8 mouse cellular contexts compared by ENCODE assay signal in genomic region chr19:42794914-42795613, GRCm38 (mm10). TPM values are rescaled to one million over a fixed set of nuclear protein-coding genes. Genes with fewer than 3 reads are reported as not detected.
DNase-seq lines count a peak whose midpoint lies in the region; ATAC-seq and TF ChIP-seq lines count a peak whose summit lies in the region.

No protein-coding gene starts in this region.

- peak overlapping the region; percentile 55 for H3K9ac ChIP-seq in forebrain, embryonic 11.5 days (ENCODE audit: low read length)
- H3K9ac ChIP-seq in heart, embryonic 16.5 days (ENCODE audit: low read length), result peak overlapping the region; percentile 72
- no peak overlapping the region for H3K9ac ChIP-seq in liver, embryonic 14.5 days (replicated peaks)
- peak overlapping the region; percentile 55 for H3K9ac ChIP-seq in neural tube, embryonic 11.5 days (ENCODE audit: low read length)
- peak overlapping the region; percentile 66 for H3K9ac ChIP-seq in stomach, embryonic 16.5 days (ENCODE audit: low read length)

- no peaks in the 10 kb centered on the region for H3K36me3 ChIP-seq in E14TG2a.4 (ENCODE audit: insufficient read depth, low read length)
- H3K36me3 ChIP-seq in forebrain, embryonic 11.5 days (ENCODE audit: control insufficient read depth, insufficient read depth, low read length), result no peaks in the 10 kb centered on the region
- H3K36me3 ChIP-seq in heart, embryonic 16.5 days (ENCODE audit: control insufficient read depth, insufficient read depth), result no peaks in the 10 kb centered on the region
- no peaks in the 10 kb centered on the region for H3K36me3 ChIP-seq in liver, embryonic 14.5 days (replicated peaks; ENCODE audit: control insufficient read depth, insufficient read depth, low read depth)
- no peaks in the 10 kb centered on the region for H3K36me3 ChIP-seq in neural tube, embryonic 11.5 days (ENCODE audit: control insufficient read depth, insufficient read depth, low read length)
- no peaks in the 10 kb centered on the region for H3K36me3 ChIP-seq in stomach, embryonic 16.5 days (ENCODE audit: control insufficient read depth, insufficient read depth, low read length)

- H3K9me3 ChIP-seq in E14TG2a.4 (ENCODE audit: low read length), result no peaks in the 10 kb centered on the region
- H3K9me3 ChIP-seq in forebrain, embryonic 11.5 days (ENCODE audit: control insufficient read depth, low read length), result no peaks in the 10 kb centered on the region
- H3K9me3 ChIP-seq in heart, embryonic 16.5 days (replicated peaks; ENCODE audit: control insufficient read depth, low read length), result no peaks in the 10 kb centered on the region
- no peaks in the 10 kb centered on the region for H3K9me3 ChIP-seq in liver, embryonic 14.5 days (ENCODE audit: control insufficient read depth, low read length)
- no peaks in the 10 kb centered on the region for H3K9me3 ChIP-seq in neural tube, embryonic 11.5 days (ENCODE audit: control insufficient read depth, low read length)
- no peaks in the 10 kb centered on the region for H3K9me3 ChIP-seq in stomach, embryonic 16.5 days (replicated peaks; ENCODE audit: control insufficient read depth, low read length)

- WGBS in forebrain, embryonic 11.5 days, result 2% methylated on average over 31 of the region's 31 CpGs
- 1% methylated on average over 31 of the region's 31 CpGs for WGBS in heart, embryonic 16.5 days
- WGBS in liver, embryonic 14.5 days (ENCODE audit: insufficient replicate concordance), result 2% methylated on average over 27 of the region's 31 CpGs
- 2% methylated on average over 31 of the region's 31 CpGs for WGBS in neural tube, embryonic 11.5 days
- 3% methylated on average over 31 of the region's 31 CpGs for WGBS in stomach, embryonic 16.5 days

- H3K27ac ChIP-seq in forebrain, embryonic 11.5 days (ENCODE audit: low read depth, low read length), result no peak overlapping the region
- H3K27ac ChIP-seq in heart, embryonic 16.5 days (ENCODE audit: low read length), result no peak overlapping the region
- no peak overlapping the region for H3K27ac ChIP-seq in liver, embryonic 14.5 days
- H3K27ac ChIP-seq in neural tube, embryonic 11.5 days (ENCODE audit: low read depth, low read length), result no peak overlapping the region
- H3K27ac ChIP-seq in stomach, embryonic 16.5 days (ENCODE audit: low read length), result no peak overlapping the region

- TF ChIP-seq CTCF in E14TG2a.4 (conservative IDR thresholded peaks at IDR 0.05; ENCODE audit: low read length), result peak; percentile 71
- TF ChIP-seq CTCF in liver, embryonic 14.5 days (IDR thresholded peaks at IDR 0.05; ENCODE audit: low read depth), result peak; percentile 86

- ATAC-seq in forebrain, embryonic 11.5 days (replicated peaks; ENCODE audit: low FRiP score), result peak; percentile 89
- peak; percentile 85 for ATAC-seq in heart, embryonic 16.5 days (replicated peaks; ENCODE audit: extremely low read depth, insufficient read depth, low FRiP score)
- ATAC-seq in liver, embryonic 14.5 days (ENCODE audit: insufficient read depth), result peak; percentile 26; the same call in 1 of the 2 replicates
- peak; percentile 80 for ATAC-seq in neural tube, embryonic 11.5 days (ENCODE audit: insufficient read depth, low FRiP score, low TSS enrichment)
- ATAC-seq in stomach, embryonic 16.5 days (ENCODE audit: insufficient read depth, low FRiP score), result peak; percentile 86

- peaks cover 36% of the 10 kb centered on the region for H3K27me3 ChIP-seq in E14TG2a.4 (ENCODE audit: insufficient read depth, low read length)
- H3K27me3 ChIP-seq in forebrain, embryonic 11.5 days (ENCODE audit: control insufficient read depth, insufficient read depth, low read length), result no peaks in the 10 kb centered on the region
- H3K27me3 ChIP-seq in heart, embryonic 16.5 days (ENCODE audit: control insufficient read depth, insufficient read depth, low read length), result peaks cover 11% of the 10 kb centered on the region
- H3K27me3 ChIP-seq in liver, embryonic 14.5 days (ENCODE audit: control insufficient read depth, insufficient read depth, low read length), result peaks cover 10% of the 10 kb centered on the region
- 0 out of 2 replicates have a peak, but pooled peaks cover 4% of the 10 kb centered on the region for H3K27me3 ChIP-seq in neural tube, embryonic 11.5 days (ENCODE audit: control insufficient read depth, insufficient read depth, low read length)
- H3K27me3 ChIP-seq in stomach, embryonic 16.5 days (ENCODE audit: control insufficient read depth, insufficient read depth, low read length), result no peaks in the 10 kb centered on the region

- DNase-seq in c-Kit-positive CD71-positive TER-119-negative erythroid progenitor cells, embryonic 14.5 days (ENCODE audit: low read depth), result peak; percentile 74
- DNase-seq in forebrain, embryonic 11.5 days (ENCODE audit: low spot score), result peak; percentile 94
- DNase-seq in kidney, postnatal 36 days, result peak; percentile 75 to 93
- peak; percentile 52 to 59 (median 57) for DNase-seq in liver, embryonic 14.5 days (ENCODE audit: low read depth in 3 of 3, low spot score in 3 of 3)
- DNase-seq in neural tube, embryonic 11.5 days (ENCODE audit: low spot score), result peak; percentile 93

- H3K4me1 ChIP-seq in E14TG2a.4 (replicated peaks; ENCODE audit: low read depth, low read length), result peaks cover 7% of the 10 kb centered on the region
- H3K4me1 ChIP-seq in forebrain, embryonic 11.5 days (replicated peaks; ENCODE audit: control insufficient read depth, insufficient read depth, low read length), result 0 out of 2 replicates have a peak, but pooled peaks cover 2% of the 10 kb centered on the region
- peaks cover 7% of the 10 kb centered on the region; the same call in 1 of the 2 replicates for H3K4me1 ChIP-seq in heart, embryonic 16.5 days (ENCODE audit: control insufficient read depth, insufficient read depth, low read length)
- H3K4me1 ChIP-seq in liver, embryonic 14.5 days (replicated peaks; ENCODE audit: control insufficient read depth in 2 of 2, insufficient read depth in 2 of 2, low read length in 1 of 2), result no peaks in the 10 kb centered on the region
- peaks cover 4% of the 10 kb centered on the region; the same call in 1 of the 2 replicates for H3K4me1 ChIP-seq in neural tube, embryonic 11.5 days (ENCODE audit: control insufficient read depth, insufficient read depth, low read length)
- H3K4me1 ChIP-seq in stomach, embryonic 16.5 days (ENCODE audit: control insufficient read depth, insufficient read depth, low read length), result 0 out of 2 replicates have a peak, but pooled peaks cover 2% of the 10 kb centered on the region

- H3K4me3 ChIP-seq in E14TG2a.4 (replicated peaks; ENCODE audit: low read length), result peak overlapping the region; percentile 75
- peak overlapping the region; percentile 36 for H3K4me3 ChIP-seq in forebrain, embryonic 11.5 days (ENCODE audit: low read depth, low read length)
- peak overlapping the region; percentile 57 for H3K4me3 ChIP-seq in heart, embryonic 16.5 days (ENCODE audit: low read length)
- H3K4me3 ChIP-seq in liver, embryonic 14.5 days (ENCODE audit: insufficient read depth in 1 of 2, low read depth in 2 of 2, low read length in 2 of 2), result peak overlapping the region in 1 of 2 experiments; percentile 15; a peak in 2 of 4 replicates
- peak overlapping the region; percentile 42 for H3K4me3 ChIP-seq in neural tube, embryonic 11.5 days (ENCODE audit: low read depth, low read length)
- peak overlapping the region; percentile 42 for H3K4me3 ChIP-seq in stomach, embryonic 16.5 days (replicated peaks; ENCODE audit: low read length)

- TF ChIP-seq EP300 in liver, embryonic 14.5 days (IDR thresholded peaks at IDR 0.05; ENCODE audit: low read depth), result no peak

- H3K4me2 ChIP-seq in forebrain, embryonic 11.5 days (ENCODE audit: low read depth, low read length, severe bottlenecking), result peak overlapping the region; percentile 95
- H3K4me2 ChIP-seq in heart, embryonic 16.5 days (ENCODE audit: low read depth, low read length), result peak overlapping the region; percentile 98
- H3K4me2 ChIP-seq in liver, embryonic 14.5 days (ENCODE audit: low read depth), result peak overlapping the region; percentile 36
- peak overlapping the region; percentile 91 for H3K4me2 ChIP-seq in neural tube, embryonic 11.5 days (ENCODE audit: low read depth)
- H3K4me2 ChIP-seq in stomach, embryonic 16.5 days (ENCODE audit: low read depth, low read length), result peak overlapping the region; percentile 75

RNA-seq across cellular contexts. Expression of gene Hps1, which starts 15.3 kb away (rescaled TPM):
- polyA plus RNA-seq in forebrain, embryonic 11.5 days (2014; fragmentation: Nextera tagmentation; extraction: Ambion mirVana), result 17.2 TPM in 2 replicates
- 6.7 and 6.8 TPM in 2 replicates for polyA plus RNA-seq in heart, embryonic 16.5 days (2015; fragmentation: Nextera tagmentation; extraction: Ambion mirVana)
- polyA plus RNA-seq in liver, embryonic 14.5 days (2012; rRNA removed), result 6.1 and 6.2 TPM in 2 replicates
- polyA plus RNA-seq in liver, embryonic 14.5 days (2014; fragmentation: Nextera tagmentation; extraction: Ambion mirVana), result 4.6 and 5.1 TPM in 2 replicates
- polyA plus RNA-seq in neural tube, embryonic 11.5 days (2014; fragmentation: Nextera tagmentation; extraction: Ambion mirVana), result 11.7 and 14.2 TPM in 2 replicates
- 14.4 and 15.6 TPM in 2 replicates for polyA plus RNA-seq in stomach, embryonic 16.5 days (2015; fragmentation: Nextera tagmentation; extraction: Ambion mirVana)

RNA-seq across cellular contexts. Expression of gene Pyroxd2, which starts 42.5 kb away (rescaled TPM):
- 0.52 and 0.53 TPM in 2 replicates for polyA plus RNA-seq in forebrain, embryonic 11.5 days (2014; fragmentation: Nextera tagmentation; extraction: Ambion mirVana)
- 5.5 TPM in 2 replicates for polyA plus RNA-seq in heart, embryonic 16.5 days (2015; fragmentation: Nextera tagmentation; extraction: Ambion mirVana)
- polyA plus RNA-seq in liver, embryonic 14.5 days (2012; rRNA removed), result 2.8 and 3.2 TPM in 2 replicates
- polyA plus RNA-seq in liver, embryonic 14.5 days (2014; fragmentation: Nextera tagmentation; extraction: Ambion mirVana), result 1.4 and 2.0 TPM in 2 replicates
- polyA plus RNA-seq in neural tube, embryonic 11.5 days (2014; fragmentation: Nextera tagmentation; extraction: Ambion mirVana), result 0.95 and 1.1 TPM in 2 replicates
- polyA plus RNA-seq in stomach, embryonic 16.5 days (2015; fragmentation: Nextera tagmentation; extraction: Ambion mirVana), result 5.1 and 5.4 TPM in 2 replicates

Comparison
In these comparisons a context has a peak if more than half of its experiments do, and no peak if none do; other contexts are left out.
1. ATAC-seq: peak in every context shown above with its lines; median percentile 89 in forebrain, embryonic 11.5 days; 86 in stomach, embryonic 16.5 days; 85 in heart, embryonic 16.5 days; 80 in neural tube, embryonic 11.5 days; 26 in liver, embryonic 14.5 days.
2. H3K4me2 ChIP-seq: peak in every context shown above with its lines; median percentile 98 in heart, embryonic 16.5 days; 95 in forebrain, embryonic 11.5 days; 91 in neural tube, embryonic 11.5 days; 75 in stomach, embryonic 16.5 days; 36 in liver, embryonic 14.5 days.